Mouse (Mus musculus) limb, embryonic 11.5 days (tissue): ENCODE measurements around the gene Nt5c2. TPM values are rescaled to one million over a fixed set of nuclear protein-coding genes. Genes with fewer than 3 reads are reported as not detected.
"Not testable (repeated sequence)": the region's sequence is repeated elsewhere in the genome, so short reads cannot be mapped to it uniquely, and the experiment has no call there.

Experiments
- ATAC-seq: fragments of 200-750 bp; cut with Nextera tagmentation; 2 replicates; pipeline ENCODE4 v1.8.0; 2017; ENCODE audit warnings: low read depth; ENCODE audit not compliant: insufficient number of reproducible peaks, low FRiP score, low TSS enrichment
- DNase-seq: peaks from one replicate; pipeline ENCODE4 v3.0.0-alpha.2; 2015; ENCODE audit warnings: low spot score
- H3K27ac ChIP-seq: fragments of 300-500 bp; sonication (generic); replicated peaks from 2 replicates; pipeline ENCODE4 v1.5.1; 2014; ENCODE audit warnings: low read depth, mild to moderate bottlenecking, low read length
- H3K27me3 ChIP-seq: fragments of 300-500 bp; sonication (generic); 2 replicates; pipeline ENCODE4 v1.6.1; 2014; ENCODE audit warnings: mild to moderate bottlenecking, low read length, mixed read lengths; ENCODE audit not compliant: control insufficient read depth, insufficient read depth
- H3K36me3 ChIP-seq: fragments of 300-500 bp; sonication (generic); 2 replicates; pipeline ENCODE4 v1.6.1; 2014; ENCODE audit warnings: mild to moderate bottlenecking, low read length, moderate library complexity, mixed read lengths; ENCODE audit not compliant: control insufficient read depth, insufficient read depth
- H3K4me1 ChIP-seq: fragments of 300-500 bp; sonication (generic); 2 replicates; pipeline ENCODE4 v1.6.1; 2014; ENCODE audit warnings: low read length, mixed read lengths; ENCODE audit not compliant: control insufficient read depth, insufficient read depth
- H3K4me2 ChIP-seq: fragments of 300-500 bp; sonication (generic); 2 replicates; pipeline ENCODE4 v1.6.1; 2014; ENCODE audit warnings: low read depth, mild to moderate bottlenecking, moderate library complexity; ENCODE audit not compliant: severe bottlenecking
- H3K4me3 ChIP-seq: fragments of 300-500 bp; sonication (generic); 2 replicates; pipeline ENCODE4 v1.5.1; 2014; ENCODE audit warnings: low read depth, low read length
- H3K9ac ChIP-seq: fragments of 300-500 bp; sonication (generic); 2 replicates; pipeline ENCODE4 v1.6.1; 2014; ENCODE audit warnings: mild to moderate bottlenecking, low read length
- H3K9me3 ChIP-seq: fragments of 300-500 bp; sonication (generic); 2 replicates; pipeline ENCODE4 v1.6.1; 2016; ENCODE audit warnings: low read length; ENCODE audit not compliant: control insufficient read depth
- WGBS: fragments of 180-500 bp; shearing (Covaris S2); extraction: QIAGEN DNeasy Blood & Tissue Kit; methylation state at CpG from one replicate; pipeline ENCODE4 v1.1.7; 2014; 5-methylcytosine and 5-hydroxymethylcytosine counted together
- polyA plus RNA-seq: library from polyadenylated mRNA; unstranded; fragments of >200 nt; fragmentation: Nextera tagmentation; extraction: Ambion mirVana; gene quantifications from 2 replicates; pipeline ENCODE4 v1.2.1, GENCODE M21; 2014

Nt5c2 gene
- polyA plus RNA-seq, 1 experiment from 2014 or later, result 94.6 TPM

DNA sequence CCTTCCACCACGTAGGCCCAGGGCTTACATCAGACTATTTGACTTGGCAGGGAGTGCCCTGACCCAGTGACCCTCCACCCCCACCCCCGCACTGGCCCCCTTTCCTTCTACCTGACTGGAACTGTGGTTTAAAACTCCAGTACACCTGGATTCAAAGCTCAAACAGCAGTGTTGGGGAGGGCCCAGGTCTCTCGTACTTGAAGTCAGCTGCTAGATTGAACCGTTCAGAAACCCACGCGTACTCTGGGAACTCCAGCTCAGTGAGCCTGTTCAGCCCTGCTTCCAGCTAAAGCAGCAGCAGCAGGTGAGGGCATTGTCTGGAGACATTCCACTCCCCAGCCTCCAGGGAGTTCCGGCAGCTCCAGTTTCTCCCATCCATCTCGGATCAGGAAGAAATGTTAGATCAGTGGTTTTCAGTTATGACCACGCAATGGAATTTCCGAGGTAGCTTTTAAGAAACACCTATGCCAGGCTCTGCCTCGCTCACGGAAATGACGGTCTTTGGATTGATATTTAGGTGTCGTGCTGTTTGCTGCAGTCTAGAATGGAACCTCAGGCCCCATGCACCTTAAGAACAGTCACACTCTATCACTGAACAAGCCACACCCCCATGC, 31.5 kb downstream of the Nt5c2 start:
- no peaks in the 10 kb centered on the region for H3K36me3 ChIP-seq
- H3K4me2 ChIP-seq, result no peak overlapping the region
- H3K27ac ChIP-seq, result no peak overlapping the region
- H3K9ac ChIP-seq, result no peak overlapping the region
- no peaks in the 10 kb centered on the region for H3K9me3 ChIP-seq
- DNase-seq (no peak), ATAC-seq (no peak)
- WGBS, result 70% methylated on average over 14 of the region's 14 CpGs
- H3K4me1 ChIP-seq, result no peaks in the 10 kb centered on the region
- no peak overlapping the region for H3K4me3 ChIP-seq
- no peaks in the 10 kb centered on the region for H3K27me3 ChIP-seq

DNA sequence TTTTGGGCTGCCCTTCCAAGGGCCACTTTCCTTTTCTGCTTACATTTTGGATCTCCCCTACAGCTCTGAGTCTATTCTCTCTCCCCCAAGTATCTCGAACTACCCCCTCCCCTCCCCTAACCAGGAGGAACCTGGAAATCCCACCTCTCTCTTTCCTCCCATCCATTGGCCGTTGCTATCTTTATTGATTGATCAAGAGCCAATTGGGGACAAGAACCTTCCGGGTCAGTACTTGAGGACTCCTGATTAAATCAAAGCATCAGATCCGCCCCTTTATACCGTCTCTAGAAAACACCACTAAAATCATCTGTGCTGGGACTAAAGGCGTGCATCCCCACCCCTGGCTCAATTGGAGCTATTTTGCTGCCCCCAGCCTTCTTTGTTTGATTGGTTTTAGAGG, 33.5 kb downstream of the Nt5c2 start:
- Histone ChIP-seq H3K9me3 (no peaks in the 10 kb centered on the region), H3K27ac (no peak overlapping the region), H3K36me3 (no peaks in the 10 kb centered on the region), H3K4me3 (no peak overlapping the region), H3K27me3 (no peaks in the 10 kb centered on the region), H3K4me2 (no peak overlapping the region), H3K9ac (no peak overlapping the region), H3K4me1 (no peaks in the 10 kb centered on the region)
- 35% methylated on average over 6 of the region's 6 CpGs for WGBS
- no peak for ATAC-seq
- no peak for DNase-seq

DNA sequence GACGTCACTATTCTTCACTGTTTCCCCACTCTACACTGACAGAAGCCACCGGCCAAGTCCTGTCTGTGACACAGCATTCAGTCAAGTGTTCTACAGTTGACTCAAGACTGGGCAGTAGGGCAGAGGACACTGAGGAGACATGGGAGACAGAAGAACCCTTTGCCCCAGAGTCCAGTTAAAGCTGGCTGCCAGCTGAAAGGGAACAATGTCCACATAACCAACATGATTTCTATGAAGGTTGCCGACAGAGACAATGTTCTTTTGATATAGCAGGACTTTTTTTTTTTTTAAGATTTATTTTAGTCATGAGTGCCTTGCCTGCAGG, 35.2 kb downstream of the Nt5c2 start:
- DNase-seq, result no peak
- Histone ChIP-seq H3K36me3 (no peaks in the 10 kb centered on the region), H3K4me1 (no peaks in the 10 kb centered on the region), H3K27me3 (no peaks in the 10 kb centered on the region), H3K9me3 (no peaks in the 10 kb centered on the region), H3K4me2 (no peak overlapping the region), H3K9ac (no peak overlapping the region), H3K4me3 (no peak overlapping the region), H3K27ac (no peak overlapping the region)
- ATAC-seq, result no peak
- 86% methylated on average over 3 of the region's 3 CpGs for WGBS

DNA sequence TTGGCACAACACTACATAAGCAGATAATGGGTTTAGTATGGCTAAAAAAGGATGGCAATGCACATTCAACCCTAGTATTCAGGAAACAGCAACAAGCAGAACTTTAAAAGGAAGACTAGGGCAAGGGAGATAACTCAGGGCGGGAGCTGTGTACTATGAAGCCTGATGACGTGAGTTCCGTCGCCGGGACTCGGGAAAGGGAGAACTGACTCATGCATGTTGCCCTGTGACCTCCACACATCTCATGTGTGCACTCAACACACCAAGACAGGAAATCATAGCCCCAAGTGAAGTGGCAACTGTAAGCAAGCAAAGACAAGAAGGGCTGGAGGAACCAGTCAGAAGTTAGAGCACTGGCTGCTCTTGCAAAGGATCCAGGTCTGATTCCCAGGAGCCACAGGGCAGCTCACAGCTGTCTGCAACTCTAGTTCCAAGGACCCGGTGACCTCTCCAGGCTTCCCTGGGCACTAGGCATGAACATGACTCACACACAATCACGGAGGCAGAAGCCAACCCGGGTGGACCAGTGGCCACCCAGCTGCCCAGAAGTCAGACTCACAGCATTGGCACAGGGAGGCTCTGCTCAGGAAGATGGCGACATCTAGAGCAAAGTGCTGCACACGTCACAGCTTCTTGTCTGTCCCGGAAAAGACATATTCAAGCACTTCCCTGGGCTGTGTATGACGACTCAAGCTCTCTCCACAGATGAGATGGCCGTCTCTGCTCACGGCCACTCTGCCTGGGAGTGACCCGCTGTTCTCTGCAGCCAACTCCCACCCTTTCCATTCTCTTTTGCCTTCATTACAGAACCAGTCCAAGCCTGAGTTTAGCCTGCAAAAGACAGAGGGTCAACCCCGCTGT, 35.8 kb downstream of the Nt5c2 start:
- no peaks in the 10 kb centered on the region for H3K4me1 ChIP-seq
- no peaks in the 10 kb centered on the region for H3K27me3 ChIP-seq
- H3K27ac ChIP-seq, result no peak overlapping the region
- no peak overlapping the region for H3K4me2 ChIP-seq
- no peaks in the 10 kb centered on the region for H3K9me3 ChIP-seq
- no peak for DNase-seq
- no peak overlapping the region for H3K4me3 ChIP-seq
- no peaks in the 10 kb centered on the region for H3K36me3 ChIP-seq
- no peak overlapping the region for H3K9ac ChIP-seq
- ATAC-seq, result no peak
- WGBS, result 83% methylated on average over 17 of the region's 17 CpGs

DNA sequence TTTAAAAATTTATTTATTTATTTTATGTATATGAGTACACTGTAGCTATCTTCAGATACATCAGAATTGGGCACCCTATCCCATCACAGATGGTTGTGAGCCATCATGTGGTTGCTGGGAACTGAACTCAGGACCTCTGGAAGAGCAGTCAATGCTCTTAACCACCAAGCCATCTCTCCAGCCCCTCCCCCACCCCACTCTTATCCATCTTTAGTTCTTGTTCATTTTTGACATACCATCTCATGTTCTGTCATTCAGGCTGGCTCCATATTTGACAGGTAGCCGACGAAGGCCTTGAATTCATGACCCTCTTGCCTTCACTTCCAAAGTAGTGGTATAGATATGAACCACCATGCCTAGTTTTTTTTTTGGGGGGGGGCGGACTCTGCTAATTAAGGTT, 36.9 kb downstream of the Nt5c2 start:
- H3K9ac ChIP-seq, H3K4me1 ChIP-seq, H3K4me2 ChIP-seq, H3K4me3 ChIP-seq, H3K36me3 ChIP-seq, ATAC-seq, H3K9me3 ChIP-seq, DNase-seq, H3K27ac ChIP-seq, H3K27me3 ChIP-seq: not testable (repeated sequence)
- WGBS, result 90% methylated on average over 3 of the region's 3 CpGs

DNA sequence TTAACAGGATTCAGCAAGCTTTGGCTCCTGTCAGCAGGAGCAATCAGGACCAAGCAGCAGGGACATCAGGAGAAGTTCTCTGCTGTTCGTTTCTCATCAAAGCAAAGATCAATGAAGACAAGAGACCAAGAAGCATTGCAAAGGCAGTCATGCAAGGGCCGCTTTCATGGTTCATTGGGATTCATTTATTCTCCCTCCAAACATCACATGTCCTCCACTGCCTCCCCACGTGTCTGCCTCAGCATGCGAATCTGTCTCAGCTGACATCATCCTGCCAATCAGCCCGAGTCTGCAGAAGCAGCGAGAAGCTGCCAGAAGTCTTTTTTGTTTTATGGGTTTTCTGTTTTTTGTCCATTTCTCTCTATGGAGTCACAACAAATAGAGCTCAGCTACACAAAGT, 37.5 kb downstream of the Nt5c2 start:
- no peak for ATAC-seq
- DNase-seq, result no peak
- no peak overlapping the region for H3K27ac ChIP-seq

DNA sequence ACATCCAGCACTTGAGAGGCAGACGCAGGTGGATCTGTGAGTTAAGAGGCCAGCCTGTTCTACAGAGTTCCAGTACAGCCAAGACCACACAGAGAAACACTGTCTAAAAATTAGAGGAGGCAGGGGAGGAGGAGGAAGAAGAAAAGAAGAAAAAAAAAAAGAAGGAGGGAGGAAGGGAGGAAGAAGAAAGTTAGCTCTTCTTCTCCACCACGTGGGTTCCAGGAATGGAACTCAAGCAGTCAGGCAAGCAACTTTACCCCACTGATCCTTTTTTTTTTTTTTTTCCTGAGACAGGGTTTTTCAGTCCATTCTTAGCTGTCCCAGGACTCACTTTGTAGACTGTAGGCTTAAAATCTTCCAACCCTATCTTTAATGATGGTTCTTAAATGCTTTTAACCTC, 38.2 kb downstream of the Nt5c2 start:
- no peaks in the 10 kb centered on the region for H3K36me3 ChIP-seq
- no peak overlapping the region for H3K27ac ChIP-seq
- H3K27me3 ChIP-seq, result no peaks in the 10 kb centered on the region
- WGBS, result 60% methylated on average over 2 of the region's 2 CpGs
- ATAC-seq, result no peak
- H3K4me3 ChIP-seq, result no peak overlapping the region
- no peaks in the 10 kb centered on the region for H3K4me1 ChIP-seq
- no peak for DNase-seq
- no peaks in the 10 kb centered on the region for H3K9me3 ChIP-seq
- H3K4me2 ChIP-seq, result no peak overlapping the region
- no peak overlapping the region for H3K9ac ChIP-seq

More for the DNA sequence above, 37.5 kb downstream of the Nt5c2 start:
- H3K4me2 ChIP-seq, result no peak overlapping the region
- WGBS, result 72% methylated on average over 6 of the region's 6 CpGs
- no peaks in the 10 kb centered on the region for H3K27me3 ChIP-seq
- no peaks in the 10 kb centered on the region for H3K9me3 ChIP-seq
- no peak overlapping the region for H3K4me3 ChIP-seq
- no peaks in the 10 kb centered on the region for H3K36me3 ChIP-seq
- no peaks in the 10 kb centered on the region for H3K4me1 ChIP-seq
- H3K9ac ChIP-seq, result no peak overlapping the region

DNA sequence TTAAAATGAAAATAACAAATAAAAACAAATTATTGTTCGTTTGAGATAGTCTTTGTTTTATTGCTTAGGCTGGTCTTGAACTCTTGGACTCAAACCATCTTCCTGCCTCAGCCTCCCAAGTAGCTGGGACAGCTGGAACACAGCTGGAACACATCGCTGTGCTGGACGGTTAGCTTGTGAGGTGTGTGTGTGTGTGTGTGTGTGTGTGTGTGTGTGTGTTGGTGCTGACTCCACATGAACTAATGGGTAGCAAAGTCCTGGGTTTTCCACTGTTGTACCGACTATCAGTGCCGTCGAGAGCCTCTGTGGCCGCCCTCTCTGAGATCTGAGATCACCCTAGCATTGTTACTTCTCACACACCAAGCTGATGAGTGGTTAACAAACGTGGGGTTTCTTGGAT, 39.0 kb downstream of the Nt5c2 start:
- Histone ChIP-seq H3K4me3 (no peak overlapping the region), H3K4me2 (no peak overlapping the region), H3K36me3 (no peaks in the 10 kb centered on the region), H3K27ac (no peak overlapping the region), H3K27me3 (no peaks in the 10 kb centered on the region), H3K9ac (no peak overlapping the region), H3K9me3 (no peaks in the 10 kb centered on the region), H3K4me1 (no peaks in the 10 kb centered on the region)
- ATAC-seq (no peak), DNase-seq (no peak)
- 88% methylated on average over 8 of the region's 8 CpGs for WGBS
